Mouse (Mus musculus): ENCODE measurements around the gene Gm42742. TPM values are rescaled to one million over a fixed set of nuclear protein-coding genes. Genes with fewer than 3 reads are reported as not detected.

Gm42742 gene
- total RNA-seq, 2 experiments from 2014 or later: 18.0 to 19.8 TPM

DNA sequence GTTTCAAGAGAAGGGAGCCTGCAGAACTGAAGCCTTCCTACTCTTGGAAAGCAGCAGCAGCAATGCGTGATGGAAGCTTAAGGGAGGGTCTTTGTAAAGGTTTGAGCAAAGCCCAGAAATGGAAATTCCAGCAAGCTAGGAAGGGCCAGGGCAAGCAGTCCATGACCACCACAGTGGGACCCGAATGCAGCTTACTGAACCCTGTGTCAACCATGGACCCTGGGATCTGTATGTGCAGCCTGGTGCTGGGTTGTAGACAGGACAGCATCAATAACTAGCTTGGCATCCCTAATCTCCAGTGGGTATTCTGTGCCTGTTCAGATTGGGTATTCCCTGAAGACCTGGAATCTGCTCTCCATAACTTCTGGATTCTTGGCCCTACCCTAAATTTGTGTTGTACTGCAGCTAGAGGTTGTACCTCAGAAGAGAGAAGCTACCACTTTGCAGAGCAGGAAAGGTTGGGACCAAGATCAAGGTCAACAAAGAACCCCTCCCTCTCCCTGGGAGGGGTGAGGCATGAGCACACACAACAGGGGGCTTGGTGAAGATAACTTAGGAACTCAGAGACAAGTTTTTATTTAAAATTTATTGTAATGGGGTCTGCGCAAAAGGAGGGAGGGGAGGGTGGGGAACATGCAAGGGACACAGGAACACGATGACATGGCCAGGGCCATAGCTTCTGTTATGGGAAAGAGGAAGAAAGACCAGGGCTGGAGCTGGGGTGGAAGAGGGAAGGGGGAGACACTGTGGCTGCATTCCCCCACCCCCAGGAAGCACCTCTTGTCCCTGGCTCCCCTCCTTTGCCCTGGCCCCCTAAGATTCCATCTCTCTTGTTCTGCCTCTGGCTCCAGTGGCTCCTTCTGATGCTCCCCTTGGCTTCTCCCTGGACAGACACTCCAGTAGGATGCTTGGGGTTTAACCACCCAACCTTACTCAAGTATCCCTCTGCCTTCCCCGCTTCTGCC is 948 bp upstream of the Gm42742 start:
- no peak for DNase-seq
- intact Hi-C loops (cut with DNase I): no loop called here

DNA sequence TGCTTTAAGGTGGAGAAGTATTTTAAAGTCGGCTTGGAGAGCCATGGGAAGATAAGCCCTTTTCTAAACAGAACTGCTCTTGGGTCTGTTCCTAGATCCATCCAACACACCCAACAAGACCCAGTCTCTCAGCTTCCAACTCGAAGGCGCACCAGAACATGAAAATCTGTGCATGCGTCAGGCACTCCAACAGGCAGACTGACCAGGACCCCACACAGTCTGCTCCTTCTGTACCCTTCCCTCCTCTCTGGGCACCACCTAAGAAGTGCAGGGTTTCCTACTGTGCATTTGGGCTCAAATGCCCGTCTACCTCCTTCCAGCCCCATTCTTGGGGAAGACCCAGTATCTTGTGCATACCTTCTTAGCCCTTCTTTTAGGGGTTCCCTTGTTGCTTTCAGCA is 406 bp downstream of the Gm42742 start:
- no peak for DNase-seq
- intact Hi-C loops (cut with DNase I): no loop called here

DNA sequence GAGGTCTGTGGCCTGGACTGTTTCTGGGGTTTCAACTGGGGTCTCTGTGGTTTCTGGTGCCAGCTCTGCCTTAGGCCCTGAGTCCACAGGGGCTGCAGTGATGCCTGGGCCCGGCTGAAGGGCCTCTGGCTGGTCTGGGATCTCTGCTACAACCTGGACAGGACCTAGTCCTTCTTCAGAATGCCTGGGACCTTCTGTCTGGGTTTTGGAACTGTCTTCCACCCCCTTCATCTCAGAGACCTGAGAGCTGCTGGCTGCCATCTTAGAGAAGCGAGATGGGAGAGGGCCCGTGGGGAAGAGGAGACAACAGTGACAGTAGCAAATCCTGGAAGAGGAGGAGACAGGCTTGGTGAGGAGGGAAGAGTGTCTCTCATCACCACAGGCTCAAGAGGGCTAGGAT is 866 bp downstream of the Gm42742 start:
- intact Hi-C loops (cut with DNase I): no loop called here
- no peak for DNase-seq

DNA sequence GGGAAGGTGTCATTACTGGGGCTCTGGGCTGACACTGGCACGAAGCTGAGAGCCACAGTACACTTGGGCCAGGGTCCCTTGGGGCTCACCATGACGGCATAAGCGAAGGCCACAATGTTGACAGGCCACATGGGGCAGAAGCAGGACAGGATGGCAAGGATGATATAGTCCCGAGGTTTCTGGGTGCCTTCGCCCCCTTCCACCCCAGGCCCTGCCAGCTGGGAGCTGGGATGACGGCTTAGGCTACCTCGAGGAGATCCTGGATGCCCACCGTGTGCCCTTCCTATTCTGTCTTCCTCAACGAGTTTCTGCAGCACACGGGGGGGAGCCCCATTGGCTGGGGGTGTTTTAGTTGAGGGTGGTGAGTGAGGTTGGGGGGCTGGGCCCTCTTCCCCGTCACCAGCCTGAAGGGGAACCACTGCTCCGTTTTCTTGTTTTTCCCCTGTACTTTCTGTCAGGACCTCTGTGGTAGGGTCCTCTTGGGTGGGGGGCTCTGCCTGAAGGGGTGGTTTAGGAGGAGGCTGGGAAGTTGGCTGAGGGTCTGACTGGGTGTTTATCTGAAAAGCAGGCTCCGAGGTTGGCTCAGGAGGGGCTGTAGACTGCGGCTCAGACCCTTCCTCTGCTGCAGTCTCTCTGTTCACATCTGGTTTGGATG is 1.5 kb downstream of the Gm42742 start:
- intact Hi-C loops (cut with DNase I): loop anchor here (10.0 kb wide), 1 partner anchor 85 kb away; no protein-coding TSS in a partner anchor
- no peak for DNase-seq

DNA sequence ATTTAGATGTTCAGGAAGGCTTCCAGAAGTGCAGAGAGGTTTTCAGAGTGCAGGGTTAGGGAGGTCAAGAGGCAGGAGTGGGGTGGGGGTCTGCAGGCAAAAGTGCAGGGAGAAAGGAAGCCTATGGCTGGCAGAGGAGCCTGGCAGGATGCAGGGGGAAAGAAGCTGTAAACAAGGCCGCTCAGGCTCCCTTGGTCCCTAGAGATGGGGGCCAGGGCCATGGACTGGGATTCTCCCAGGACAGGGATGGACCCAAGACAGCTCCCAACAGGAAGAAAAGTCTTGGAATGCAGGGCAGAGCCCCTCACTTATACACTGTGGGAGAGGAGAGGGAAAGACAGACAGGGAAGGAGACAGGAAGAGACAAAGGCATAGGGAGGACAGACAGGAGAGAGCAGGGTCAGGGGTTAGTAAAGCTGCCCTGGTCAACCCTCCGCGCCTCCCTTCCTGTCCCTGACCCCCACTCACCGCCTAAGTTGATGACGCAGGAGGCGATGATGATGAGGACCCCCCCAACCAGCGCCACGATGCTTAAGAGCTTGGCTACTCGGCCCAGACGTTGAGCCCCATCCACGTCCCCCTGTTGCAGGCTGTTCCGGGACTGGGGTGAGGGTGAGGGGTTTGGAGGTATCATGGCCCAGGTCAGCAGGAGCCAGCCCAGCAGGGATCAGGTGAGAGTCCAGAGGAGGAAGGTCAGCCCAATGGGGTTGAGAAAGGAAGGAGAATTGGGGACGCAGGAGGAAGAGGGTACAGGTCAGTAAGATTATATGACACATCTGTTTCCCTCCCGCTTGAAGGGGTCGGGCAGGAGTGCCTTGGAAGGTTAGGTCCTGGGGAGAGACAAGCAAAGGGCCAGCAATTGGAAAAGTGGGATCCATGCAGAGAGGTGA is 2.2 kb downstream of the Gm42742 start:
- intact Hi-C loops (cut with DNase I): loop anchor here (10.0 kb wide), 1 partner anchor 86 kb away; no protein-coding TSS in a partner anchor
- DNase-seq: no peak

DNA sequence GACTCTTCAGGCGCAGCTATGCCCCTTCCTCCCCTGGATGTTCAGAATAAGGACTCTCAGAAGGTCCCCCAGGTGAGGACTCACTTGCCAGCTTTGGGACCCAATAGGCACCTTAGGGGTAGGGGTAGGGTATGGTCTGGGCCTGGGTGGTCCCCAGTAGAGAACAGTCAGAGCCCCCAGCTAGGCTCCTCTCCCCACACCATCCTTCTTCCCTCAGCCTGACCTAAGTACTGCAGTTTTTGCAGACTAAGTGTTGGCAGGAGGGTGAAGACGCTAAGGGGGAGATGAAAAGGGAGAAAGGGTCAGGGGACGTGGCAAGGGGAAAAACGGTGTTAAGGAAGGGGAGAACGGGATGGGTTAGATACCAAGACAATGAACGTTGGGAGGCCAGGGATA is 2.9 kb downstream of the Gm42742 start:
- DNase-seq: no peak
- intact Hi-C loops (cut with DNase I): loop anchor here (10.0 kb wide), 1 partner anchor 87 kb away; no protein-coding TSS in a partner anchor

DNA sequence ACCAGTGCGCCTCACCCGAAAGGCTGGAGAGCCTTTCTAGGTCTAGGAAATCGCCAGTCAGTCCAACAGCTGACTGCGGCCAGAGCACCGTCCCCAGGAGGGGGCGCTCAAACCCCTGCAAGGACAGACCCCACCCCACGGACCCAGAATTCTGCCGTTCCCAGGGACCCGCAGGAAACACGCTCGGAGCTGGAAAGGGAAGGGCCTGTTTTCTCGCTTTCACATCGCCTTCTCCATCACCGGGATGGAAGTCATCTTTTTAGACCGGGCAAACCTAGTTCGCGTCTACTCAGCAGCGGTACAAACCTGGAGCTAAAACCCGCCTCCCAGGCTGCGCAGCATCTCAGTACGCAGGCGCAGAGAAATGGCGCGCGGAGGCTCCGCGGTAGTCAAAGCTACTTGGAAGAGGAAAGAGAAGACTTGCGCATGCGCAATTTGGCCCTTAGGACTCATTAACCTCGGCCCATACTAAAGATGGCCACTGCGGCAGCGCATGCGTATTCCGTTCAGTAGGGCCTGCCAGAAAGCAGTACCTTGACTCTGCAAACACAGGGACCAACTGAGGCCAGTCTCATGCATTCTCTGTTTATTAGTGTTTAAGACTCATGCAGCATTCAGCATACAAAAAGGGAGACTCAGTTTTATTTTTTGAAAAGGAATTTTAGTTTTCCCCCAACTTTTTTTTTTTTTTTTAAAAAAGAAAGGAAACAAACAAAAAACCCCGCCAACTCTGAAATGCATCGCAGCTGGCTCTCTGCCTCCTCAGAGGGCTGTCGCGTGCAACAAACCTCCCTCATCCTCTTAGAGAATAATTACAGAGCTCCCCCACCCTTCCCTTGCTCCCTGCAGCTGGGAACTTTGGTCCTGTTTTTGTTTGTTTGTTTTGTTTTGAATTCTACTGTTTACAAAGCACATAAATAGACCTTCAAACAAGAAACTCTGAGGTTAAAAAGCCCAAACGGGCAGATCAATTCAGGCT is 3.6 kb downstream of the Gm42742 start, which contains the start of gene Pagr1a:
Gene Pagr1a (minus strand): TSS at position 382 of the 979 bp plus-strand sequence.
- intact Hi-C loops (cut with DNase I): loop anchor here (10.0 kb wide), 1 partner anchor 88 kb away; no protein-coding TSS in a partner anchor
- DNase-seq: peak; percentile 95 to 96

DNA sequence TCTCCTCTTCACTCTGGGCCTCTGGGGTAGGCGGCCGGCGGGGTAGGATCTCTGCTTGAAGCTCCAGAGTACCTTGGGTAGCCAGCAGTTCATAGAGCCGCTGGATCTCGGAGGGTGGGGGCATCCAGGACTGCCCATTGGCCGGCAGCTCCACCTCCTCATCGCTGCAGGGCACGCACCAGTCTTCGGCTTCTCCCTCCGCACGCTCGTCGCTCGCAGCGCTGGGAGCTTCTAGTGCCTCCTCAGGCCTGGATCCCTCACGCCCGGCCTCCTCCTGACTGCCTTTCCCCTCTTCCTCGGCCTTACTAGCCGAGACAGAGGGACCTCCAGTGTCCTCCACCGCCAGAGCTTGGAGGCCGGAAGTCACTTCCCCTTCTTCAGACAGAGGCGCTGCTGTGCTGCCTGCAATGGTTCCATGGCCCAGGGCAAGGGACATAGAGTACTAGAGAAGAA is 4.4 kb downstream of the Gm42742 start:
- intact Hi-C loops (cut with DNase I): loop anchor here (10.0 kb wide), 1 partner anchor 88 kb away; no protein-coding TSS in a partner anchor
- no peak for DNase-seq

DNA sequence TGATC is 4.6 kb downstream of the Gm42742 start, which contains the start of gene Pagr1b:
Gene Pagr1b (minus strand): TSS at position 4 of the 5 bp plus-strand sequence.
- intact Hi-C loops (cut with DNase I): loop anchor here (10.0 kb wide), 1 partner anchor 89 kb away; no protein-coding TSS in a partner anchor
- no peak for DNase-seq

DNA sequence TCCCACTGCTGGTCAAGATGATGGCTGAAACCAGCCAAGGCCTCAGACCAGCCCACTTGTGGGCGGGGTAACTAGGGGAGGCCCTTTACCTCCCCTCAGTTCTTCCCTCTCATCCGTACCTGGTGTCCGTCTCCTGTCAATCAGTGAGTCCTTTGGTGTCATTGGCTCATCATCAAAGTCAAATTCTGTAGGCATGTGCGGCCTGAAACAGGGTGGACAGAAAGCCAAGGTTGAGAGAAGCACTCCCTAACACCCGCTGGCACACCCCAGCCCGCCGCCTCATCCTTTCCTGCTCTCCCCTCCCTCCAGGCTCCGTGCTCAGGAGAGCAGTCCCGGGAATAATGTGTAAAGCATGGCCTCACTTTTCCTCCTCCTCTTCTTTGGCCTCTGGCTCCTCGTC is 4.8 kb downstream of the Gm42742 start:
- intact Hi-C loops (cut with DNase I): loop anchor here (10.0 kb wide), 1 partner anchor 89 kb away; no protein-coding TSS in a partner anchor
- DNase-seq: no peak

DNA sequence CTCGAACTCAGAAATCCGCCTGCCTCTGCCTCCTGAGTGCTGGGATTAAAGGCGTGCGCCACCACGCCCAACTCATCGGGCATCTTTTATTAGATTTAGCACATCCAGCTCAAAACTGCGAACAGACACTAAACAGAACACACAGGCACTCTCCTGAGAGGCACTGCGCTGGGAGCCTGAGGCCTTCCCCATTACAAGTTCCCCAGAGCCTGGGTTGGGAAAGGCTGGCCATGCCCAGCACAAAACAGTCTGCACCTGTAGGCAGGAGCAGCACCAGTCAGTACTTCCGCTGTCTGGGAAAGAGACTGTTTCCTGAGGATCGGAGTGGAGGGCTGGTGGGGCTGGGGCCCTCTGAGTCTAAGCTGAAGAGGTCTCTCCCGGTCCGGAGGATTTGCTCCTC is 5.9 kb downstream of the Gm42742 start:
- no peak for DNase-seq
- intact Hi-C loops (cut with DNase I): loop anchor here (2.0 to 10.0 kb wide), 2 partner anchors 38 to 90 kb away; partner anchors contain the start of gene Cdiptos

DNA sequence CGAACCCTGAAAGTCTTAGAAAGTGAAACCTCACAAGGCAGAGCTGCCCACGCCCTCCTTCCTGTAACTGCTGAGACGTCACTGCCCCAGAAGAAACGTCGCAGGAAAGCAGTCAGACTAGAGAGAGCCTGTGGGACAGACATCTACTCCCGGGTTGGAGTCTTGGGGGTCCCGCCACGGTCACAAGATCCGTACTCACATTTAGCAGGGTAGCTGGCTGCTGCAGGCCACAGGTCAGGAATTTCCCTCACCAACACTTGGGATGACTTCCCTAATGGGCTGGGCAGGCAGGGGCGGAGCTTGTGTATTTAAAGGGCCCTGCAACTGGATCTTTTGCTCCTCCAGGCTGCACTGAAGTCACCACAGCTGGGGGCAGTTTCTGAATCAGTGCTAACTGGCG is 6.6 kb downstream of the Gm42742 start, which contains the start of gene Mvp:
Gene Mvp (minus strand): TSS at position 302 of the 400 bp plus-strand sequence.
- peak; percentile 68 to 74 for DNase-seq
- intact Hi-C loops (cut with DNase I): loop anchor here (2.0 to 10.0 kb wide), 2 partner anchors 38 to 90 kb away; partner anchors contain the start of gene Cdiptos

DNA sequence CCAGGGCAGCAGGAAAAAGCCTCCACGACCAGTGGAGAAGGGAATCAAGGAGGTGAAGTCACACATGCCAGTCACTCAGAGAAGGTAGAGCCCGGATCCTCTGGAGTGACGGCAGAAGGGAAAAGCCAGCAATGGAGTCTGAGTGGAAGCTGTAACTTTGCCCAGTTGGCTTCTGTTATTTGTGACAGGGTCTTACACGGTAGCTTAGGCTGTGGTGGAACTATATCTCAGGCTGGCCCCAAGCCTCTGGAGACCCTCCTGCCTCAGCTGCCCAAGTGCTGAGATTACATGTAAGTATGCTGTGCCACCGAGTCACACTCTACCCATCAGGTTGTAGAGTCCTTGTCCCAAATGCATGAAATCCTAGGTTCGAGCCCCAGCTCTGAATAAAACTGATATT is 7.5 kb downstream of the Gm42742 start:
- intact Hi-C loops (cut with DNase I): loop anchor here (10.0 kb wide), 1 partner anchor 91 kb away; no protein-coding TSS in a partner anchor
- DNase-seq: no peak

DNA sequence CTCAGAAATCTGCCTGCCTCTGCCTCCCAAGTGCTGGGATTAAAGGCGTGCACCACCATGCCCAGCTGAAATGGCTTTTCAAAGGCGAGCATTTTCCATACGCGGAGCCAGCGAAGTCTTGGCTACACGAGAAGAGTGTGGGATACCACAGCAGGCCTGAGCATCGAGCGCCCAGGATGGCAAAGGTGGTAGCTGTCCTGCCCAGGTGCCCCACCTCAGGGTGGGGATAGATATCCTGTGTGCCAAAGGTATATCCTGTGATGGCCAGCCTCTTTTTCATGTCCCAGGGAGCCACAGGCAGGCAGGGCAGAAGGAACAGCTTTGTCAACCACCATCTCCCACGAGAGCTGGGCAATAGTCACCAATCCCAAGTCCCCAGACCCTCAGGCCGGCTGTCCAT is 8.1 kb downstream of the Gm42742 start:
- no peak for DNase-seq
- intact Hi-C loops (cut with DNase I): loop anchor here (10.0 kb wide), 1 partner anchor 92 kb away; no protein-coding TSS in a partner anchor

DNA sequence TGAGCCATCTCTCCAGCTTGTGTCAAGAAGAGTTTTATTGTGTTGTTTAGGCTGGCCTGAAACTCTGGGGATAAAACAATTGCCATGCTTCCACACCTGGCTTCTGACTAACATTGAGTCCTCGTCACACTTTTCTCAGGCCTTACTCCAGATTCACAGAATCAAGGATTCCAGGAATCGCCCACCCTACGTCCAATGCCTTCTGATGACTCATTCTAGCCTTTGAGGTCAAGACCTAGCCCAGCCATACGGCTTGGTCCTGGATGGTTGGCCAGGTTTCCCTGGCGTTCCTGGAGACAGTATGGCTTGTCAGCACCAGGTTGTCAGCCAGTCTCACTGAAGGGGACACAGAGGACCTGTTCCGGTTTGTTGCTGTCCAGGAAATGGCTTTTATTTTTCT is 8.5 kb downstream of the Gm42742 start:
- intact Hi-C loops (cut with DNase I): loop anchor here (10.0 kb wide), 1 partner anchor 92 kb away; no protein-coding TSS in a partner anchor
- DNase-seq: no peak

DNA sequence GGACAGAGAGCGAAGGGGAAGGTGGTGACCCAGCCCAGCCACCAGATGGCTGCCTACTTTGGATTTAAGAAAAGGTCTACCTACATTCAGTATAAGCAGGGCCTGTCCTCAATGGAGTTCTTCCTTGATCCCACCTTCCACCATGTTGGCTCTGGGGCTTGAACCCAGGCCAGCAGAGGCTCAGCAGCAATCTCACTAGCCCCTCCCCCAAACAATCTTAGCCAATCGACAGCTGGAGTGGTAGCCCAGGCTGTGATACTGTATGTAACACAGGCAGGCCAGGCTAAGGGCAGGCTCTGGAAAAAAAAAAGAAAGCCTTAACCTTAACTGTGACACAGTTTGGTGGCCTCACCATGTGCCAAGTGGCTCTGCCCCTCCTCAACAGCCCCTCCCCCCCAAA is 9.2 kb downstream of the Gm42742 start:
- no peak for DNase-seq
- intact Hi-C loops (cut with DNase I): loop anchor here (10.0 kb wide), 1 partner anchor 93 kb away; no protein-coding TSS in a partner anchor

DNA sequence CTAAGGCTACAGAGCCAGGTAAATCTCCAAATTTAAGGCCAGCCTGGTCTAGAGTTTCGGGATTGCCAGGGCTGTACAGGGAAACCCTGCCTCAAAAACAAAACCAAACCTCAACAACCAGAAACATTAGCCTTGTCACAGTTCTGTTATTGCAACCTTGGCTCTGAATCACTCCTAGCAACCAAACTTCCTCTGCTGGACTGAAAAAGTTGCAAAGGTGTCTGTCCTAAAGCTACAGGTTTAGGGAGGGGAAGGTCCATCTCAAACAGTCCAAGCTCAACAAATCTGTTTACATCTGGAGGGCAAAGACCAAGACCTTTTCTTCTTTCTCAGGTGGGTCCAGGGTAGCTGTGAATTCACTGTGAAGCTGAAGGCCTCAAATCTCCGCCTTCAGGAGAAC is 9.8 kb downstream of the Gm42742 start:
- DNase-seq: no peak
- intact Hi-C loops (cut with DNase I): loop anchor here (10.0 kb wide), 1 partner anchor 94 kb away; no protein-coding TSS in a partner anchor

DNA sequence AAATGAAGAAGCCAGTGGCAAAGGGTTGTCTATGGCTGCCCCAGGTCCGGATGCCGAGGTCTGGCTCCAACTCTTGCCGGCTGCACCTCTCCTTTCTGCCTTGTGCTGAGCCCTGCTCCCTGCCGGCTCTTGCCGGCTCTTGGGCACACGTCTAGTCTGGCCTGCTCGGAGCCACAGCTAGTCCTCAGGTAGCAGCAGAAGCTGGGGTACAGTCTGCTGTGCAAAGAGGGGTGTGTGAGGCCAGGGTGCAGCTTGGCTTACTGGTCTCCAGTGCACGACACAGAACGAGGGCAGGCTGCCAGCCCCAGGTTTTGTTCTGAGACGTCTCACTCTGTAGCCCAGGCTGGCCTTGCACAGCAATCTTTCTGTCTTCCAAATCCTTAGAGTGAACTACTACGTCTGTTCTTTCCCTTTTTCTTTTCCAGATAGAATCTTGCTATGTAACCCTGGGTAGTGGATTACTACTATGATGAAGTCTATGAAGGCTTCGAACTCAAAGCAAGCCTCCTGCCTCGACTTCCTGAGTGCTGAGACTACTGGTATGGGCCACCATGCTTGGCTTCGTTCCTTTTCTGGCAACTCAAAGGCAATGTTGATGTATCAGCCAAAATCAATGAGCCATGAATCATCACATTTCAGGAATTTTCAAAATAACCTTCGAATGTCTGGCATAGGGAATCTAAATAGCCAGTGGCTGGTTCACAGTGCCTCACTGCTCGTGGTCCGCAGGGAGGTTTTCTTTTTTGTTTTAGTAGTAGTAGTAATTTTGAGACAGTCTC is 11.4 kb downstream of the Gm42742 start:
- DNase-seq: no peak
- intact Hi-C loops (cut with DNase I): loop anchor here (10.0 kb wide), 1 partner anchor 95 kb away; no protein-coding TSS in a partner anchor
